Mouse (Mus musculus) bone marrow, adult 2 months (tissue): Measurements from ENCODE around the gene Xkrx. TPM values are rescaled to one million over a fixed set of nuclear protein-coding genes. Genes with fewer than 3 reads are reported as not detected.

ENCODE experiments used
- H3K27ac ChIP-seq: fragments of 200-500 bp; 2 replicates; pipeline ENCODE4 v1.5.1; 2012; ENCODE audit warnings: low read depth, mild to moderate bottlenecking, control low read depth, inconsistent platforms, low read length; ENCODE audit not compliant: control insufficient read depth, poor library complexity, insufficient read depth
- H3K4me1 ChIP-seq: fragments of 200-500 bp; 2 replicates; pipeline ENCODE4 v1.6.1; 2011; ENCODE audit warnings: low read length; ENCODE audit not compliant: control insufficient read depth, insufficient read depth
- H3K4me3 ChIP-seq: fragments of 200-500 bp; replicated peaks from 2 replicates; pipeline ENCODE3; 2011; ENCODE audit warnings: mild to moderate bottlenecking, low read depth, low read length, control low read depth; ENCODE audit not compliant: control insufficient read depth
- CTCF ChIP-seq: fragments of 200-500 bp; IDR thresholded peaks from 2 replicates; pipeline ENCODE4 v1.5.1; 2011; ENCODE audit warnings: low read length, control low read depth; ENCODE audit not compliant: control insufficient read depth, insufficient read depth
- POLR2A ChIP-seq: fragments of 200-500 bp; IDR thresholded peaks from 2 replicates; pipeline ENCODE4 v1.6.1; 2011; ENCODE audit warnings: low read depth, mild to moderate bottlenecking, control low read depth, low read length, borderline replicate concordance; ENCODE audit not compliant: control insufficient read depth
- WGBS: fragments of 180-500 bp; shearing (Covaris S2); methylation state at CpG from one replicate; pipeline ENCODE4 v1.1.7; 2018; 5-methylcytosine and 5-hydroxymethylcytosine counted together
- polyA plus RNA-seq: library from polyadenylated mRNA; stranded (reverse); fragments of >200 nt; gene quantifications from 2 replicates; pipeline ENCODE4 v1.2.4, GENCODE M21; 2011; ENCODE audit warnings: low replicate concordance; ENCODE audit not compliant: missing spikeins, insufficient read depth, insufficient read length

The Xkrx gene
- polyA plus RNA-seq, 1 experiment: 12.4 TPM

DNA sequence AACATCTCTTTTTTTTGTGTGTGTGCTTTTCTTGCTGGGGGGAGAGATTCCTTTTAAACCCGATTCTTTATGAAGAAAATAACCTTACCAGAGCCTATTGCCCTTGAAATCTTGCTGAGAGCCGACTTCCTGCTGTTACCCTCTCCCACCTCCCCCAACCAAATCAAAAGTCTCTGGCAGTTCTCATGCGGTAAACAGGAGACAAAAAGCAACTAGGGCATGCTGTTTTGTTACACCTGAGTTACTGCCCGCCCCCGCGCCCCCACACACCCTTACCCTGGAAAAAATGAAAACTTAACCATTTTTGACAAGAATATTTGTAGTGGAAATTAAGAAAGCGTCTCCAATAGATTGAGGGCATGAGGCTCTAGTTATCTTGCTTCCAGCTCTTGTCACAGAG is 3.7 kb downstream of the Xkrx start:
- WGBS: 25% methylated on average over 7 of the region's 7 CpGs
- H3K4me3 ChIP-seq: no peak overlapping the region
- H3K4me1 ChIP-seq: no peaks in the 10 kb centered on the region
- no peak for TF ChIP-seq CTCF
- TF ChIP-seq POLR2A: no peak
- no peak overlapping the region for H3K27ac ChIP-seq

- Histone ChIP-seq H3K27ac (no peak overlapping the region), H3K4me3 (no peak overlapping the region), H3K4me1 (no peaks in the 10 kb centered on the region)
- no peak for TF ChIP-seq CTCF
- no peak for TF ChIP-seq POLR2A
- 46% methylated on average over 4 of the region's 4 CpGs for whole genome bisulfite sequencing
Measured at GRCm38 (mm10) chrX:134141986-134142385, 19.9 kb downstream of the Xkrx start.

DNA sequence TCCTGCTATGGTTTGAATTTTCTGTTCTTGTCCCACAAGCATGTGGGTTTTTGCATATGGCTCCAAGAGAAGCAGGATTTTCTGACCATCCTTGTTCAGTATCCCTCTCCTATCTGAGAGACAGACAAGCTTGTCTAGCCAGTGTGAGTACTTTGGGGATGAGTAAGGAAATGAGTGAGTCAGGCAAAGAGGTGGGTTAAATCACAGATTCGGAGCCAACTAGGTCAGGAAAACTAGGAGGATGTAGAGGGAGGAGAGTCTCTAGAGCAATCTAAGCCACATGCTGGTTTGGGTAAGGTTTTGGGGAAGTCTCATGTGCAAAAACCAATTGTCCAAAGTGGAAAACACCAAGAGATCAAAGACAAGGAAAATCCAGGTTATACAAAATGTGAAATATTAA is 20.3 kb downstream of the Xkrx start:
- no peak for TF ChIP-seq CTCF
- TF ChIP-seq POLR2A: no peak
- H3K4me3 ChIP-seq: no peak overlapping the region
- WGBS: 51% methylated on average over 1 of the region's 1 CpGs
- H3K4me1 ChIP-seq: no peaks in the 10 kb centered on the region
- H3K27ac ChIP-seq: no peak overlapping the region

DNA sequence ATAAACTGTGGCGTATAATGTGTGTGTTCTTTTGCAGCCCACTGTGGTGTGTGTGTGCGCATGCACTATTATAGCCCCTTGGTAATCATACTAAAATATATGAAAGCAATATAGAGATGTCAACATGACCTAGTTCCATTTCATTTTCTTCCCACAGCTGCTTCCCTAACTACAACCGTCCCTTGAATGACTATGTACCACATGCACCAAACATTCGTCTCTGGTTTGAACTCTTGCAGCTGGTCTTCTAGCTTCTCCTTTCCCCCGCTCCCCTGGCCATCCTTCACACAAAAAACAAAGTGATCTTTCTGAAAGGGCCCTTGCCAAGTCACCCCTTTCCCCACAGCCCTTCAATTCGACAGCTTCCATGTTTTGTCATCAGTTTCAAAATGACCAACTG is 21.9 kb downstream of the Xkrx start:
- no peak for TF ChIP-seq CTCF
- no peak for TF ChIP-seq POLR2A
- 46% methylated on average over 6 of the region's 6 CpGs for WGBS
- Histone ChIP-seq H3K4me3 (no peak overlapping the region), H3K4me1 (no peaks in the 10 kb centered on the region), H3K27ac (no peak overlapping the region)

DNA sequence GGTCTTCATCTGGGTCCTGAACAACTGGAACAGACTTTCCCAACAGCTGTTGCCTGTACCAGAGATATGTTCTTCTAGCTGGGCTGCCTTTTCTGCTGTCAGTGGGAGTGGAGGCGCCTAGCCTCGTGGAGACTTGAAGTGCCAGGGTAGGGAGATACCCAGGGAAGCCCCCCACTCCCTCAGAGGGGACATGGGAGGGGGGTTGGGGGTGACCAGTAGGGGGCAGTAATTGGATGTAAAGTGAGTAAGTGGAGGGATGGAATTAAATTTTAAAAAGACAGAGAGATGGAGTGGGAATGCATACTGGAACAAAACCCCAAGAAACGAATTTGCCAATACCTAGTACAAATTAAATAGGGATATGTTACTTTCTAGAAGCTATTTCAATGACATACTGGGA is 28.1 kb downstream of the Xkrx start:
- H3K27ac ChIP-seq: no peak overlapping the region
- H3K4me1 ChIP-seq: no peaks in the 10 kb centered on the region
- 59% methylated on average over 3 of the region's 3 CpGs for WGBS
- H3K4me3 ChIP-seq: no peak overlapping the region
- no peak for TF ChIP-seq CTCF

GRCm38 (mm10) chrX:134132295-134132694 is 29.6 kb downstream of the Xkrx start:
- no peak overlapping the region for H3K27ac ChIP-seq
- no peaks in the 10 kb centered on the region for H3K4me1 ChIP-seq
- TF ChIP-seq POLR2A (no peak), CTCF (no peak)
- WGBS: 33% methylated on average over 5 of the region's 5 CpGs
- H3K4me3 ChIP-seq: no peak overlapping the region

DNA sequence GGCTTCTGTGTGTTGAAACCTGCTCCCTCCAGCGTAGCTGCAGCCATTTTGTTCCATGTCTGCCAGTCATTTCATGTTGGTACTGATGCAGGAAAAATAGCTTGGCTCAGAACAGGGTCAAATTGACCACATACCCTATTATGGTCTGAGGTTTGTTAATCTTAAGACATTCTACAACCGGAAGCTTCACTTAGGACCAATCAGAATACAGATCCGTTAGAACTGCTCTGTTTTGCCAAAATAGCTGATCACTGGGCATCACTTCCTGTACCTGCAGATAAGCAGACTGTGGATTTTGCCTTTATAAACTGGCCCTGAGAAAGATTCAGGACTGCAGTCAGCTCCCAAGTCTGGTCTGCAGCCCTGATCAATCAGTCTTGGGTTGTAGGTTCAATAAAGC is 33.3 kb downstream of the Xkrx start:
- TF ChIP-seq POLR2A (no peak), CTCF (no peak)
- H3K4me1 ChIP-seq: no peaks in the 10 kb centered on the region
- no peak overlapping the region for H3K4me3 ChIP-seq
- H3K27ac ChIP-seq: no peak overlapping the region
- WGBS: 47% methylated on average over 3 of the region's 3 CpGs

GRCm38 (mm10) chrX:134116417-134116816 is 45.5 kb downstream of the Xkrx start:
- Histone ChIP-seq H3K4me3 (no peak overlapping the region), H3K27ac (no peak overlapping the region), H3K4me1 (no peaks in the 10 kb centered on the region)
- WGBS: 16% methylated on average over 3 of the region's 3 CpGs
- no peak for TF ChIP-seq POLR2A
- TF ChIP-seq CTCF: no peak

DNA sequence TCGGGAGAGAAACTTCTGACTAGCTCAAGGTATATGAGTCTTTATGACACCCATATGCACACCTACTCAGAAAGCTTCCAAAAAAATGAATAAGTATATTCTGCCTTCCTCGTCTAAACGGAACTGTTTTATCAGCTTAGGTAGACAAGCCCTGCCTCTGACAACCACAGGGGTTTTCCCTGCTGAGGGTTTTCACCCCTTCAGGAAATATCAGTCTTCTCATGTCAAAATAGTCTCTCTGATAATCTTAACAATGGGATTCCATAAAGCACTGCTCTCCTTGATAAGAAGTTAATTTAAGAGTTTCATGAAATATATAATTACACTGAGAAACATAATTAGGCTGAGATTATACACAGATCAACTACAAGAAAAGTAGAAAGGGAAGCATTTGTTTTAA is 50.1 kb downstream of the Xkrx start:
- Histone ChIP-seq H3K4me1 (no peaks in the 10 kb centered on the region), H3K4me3 (no peak overlapping the region), H3K27ac (no peak overlapping the region)
- WGBS: 38% methylated on average over 3 of the region's 3 CpGs
- no peak for TF ChIP-seq POLR2A
- no peak for TF ChIP-seq CTCF

DNA sequence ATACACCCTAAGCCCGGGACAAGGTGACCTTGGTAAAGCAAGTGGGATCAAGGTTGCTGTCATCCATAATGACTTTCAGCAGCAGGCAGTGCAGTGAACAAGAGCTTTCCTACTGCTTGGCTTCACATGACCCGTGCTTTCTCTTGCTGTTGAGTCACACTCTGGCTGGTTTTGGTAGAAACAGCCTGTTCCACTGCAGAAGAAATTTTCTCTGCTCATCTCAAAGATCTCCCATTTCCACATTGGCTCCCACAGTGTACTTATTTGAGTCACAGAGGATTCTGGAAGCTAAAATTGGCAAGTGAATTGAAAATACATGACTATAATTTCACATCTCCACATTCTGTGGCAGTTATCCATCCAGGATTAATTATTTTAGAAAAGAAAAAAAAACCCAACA is 59.2 kb downstream of the Xkrx start:
- no peaks in the 10 kb centered on the region for H3K4me1 ChIP-seq
- TF ChIP-seq POLR2A: no peak
- no peak for TF ChIP-seq CTCF
- WGBS: 71% methylated on average over 2 of the region's 2 CpGs
- no peak overlapping the region for H3K4me3 ChIP-seq
- no peak overlapping the region for H3K27ac ChIP-seq

Other genes with a start within 250 kb of the Xkrx start
- gene Sytl4, start 180.3 kb downstream of the Xkrx start, polyA plus RNA-seq: 2.5 and 6.5 TPM in 2 replicates
- gene Cstf2, start 102.9 kb downstream of the Xkrx start, polyA plus RNA-seq: 9.3 and 12.1 TPM in 2 replicates
- gene Arl13a, start 25.4 kb upstream of the Xkrx start, polyA plus RNA-seq: not detected in 2 replicates
- 0.97 TPM in 1 of 2 replicates, not detected in the other for gene Nox1, start 59.9 kb upstream of the Xkrx start, polyA plus RNA-seq
- 7.7 and 9.4 TPM in 2 replicates for gene Trmt2b, start 114.9 kb upstream of the Xkrx start, polyA plus RNA-seq
- not detected in 2 replicates for gene Tmem35a, start 133.1 kb upstream of the Xkrx start, polyA plus RNA-seq
- 16.3 and 17.4 TPM in 2 replicates for gene Cenpi, start 146.0 kb upstream of the Xkrx start, polyA plus RNA-seq
- gene Drp2, start 242.5 kb upstream of the Xkrx start, polyA plus RNA-seq: 0.84 and 2.0 TPM in 2 replicates